8 mouse cellular contexts compared by ENCODE assay signal in the genomic region with DNA sequence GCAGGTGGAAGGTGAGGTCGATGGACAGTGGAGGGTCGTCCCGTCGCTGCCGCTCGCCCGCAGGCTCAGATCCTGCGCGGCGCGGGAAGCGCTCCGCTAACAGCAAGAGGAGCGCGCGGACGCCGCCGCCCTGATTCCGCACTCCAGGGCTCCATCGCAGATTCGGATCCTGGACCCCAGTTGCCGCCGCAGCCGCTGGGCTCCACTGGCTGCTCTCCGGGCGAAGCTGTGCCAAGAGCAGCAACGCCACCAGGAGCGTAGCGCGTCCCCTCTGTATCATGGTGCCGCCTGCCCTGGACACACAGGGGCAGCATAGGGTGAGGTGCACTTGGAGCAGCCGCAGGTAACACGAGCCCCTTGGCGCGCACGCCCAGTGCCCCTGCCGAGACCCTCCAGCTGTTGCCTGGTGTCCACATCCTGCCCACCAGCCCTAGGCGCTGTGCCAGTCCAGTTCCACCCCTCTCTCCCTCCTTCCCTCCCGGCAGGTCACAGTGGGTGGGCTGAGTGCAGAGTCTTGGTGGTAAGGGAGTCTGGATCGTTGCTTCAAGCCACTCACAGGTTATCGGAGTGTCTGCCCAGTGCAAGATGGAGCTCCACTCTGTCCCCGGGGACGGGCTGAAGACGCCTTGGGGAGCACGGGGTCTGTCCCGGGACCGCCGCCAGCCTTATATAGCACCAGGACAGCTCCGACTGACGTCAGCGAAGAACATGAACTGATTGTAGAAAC. TPM values are rescaled to one million over a fixed set of nuclear protein-coding genes. Genes with fewer than 3 reads are reported as not detected.
DNase-seq lines count a peak whose midpoint lies in the region; ATAC-seq and TF ChIP-seq lines count a peak whose summit lies in the region.

A gene (minus strand): TSS at position 589 of the 727 bp plus-strand sequence.

- 0 out of 2 replicates have a peak, but pooled peaks have one; percentile 15 for ATAC-seq in limb, embryonic 12.5 days (ENCODE audit: insufficient number of reproducible peaks, insufficient read depth, low FRiP score, low TSS enrichment, low read depth)

- H3K4me2 ChIP-seq in limb, embryonic 12.5 days = peak within 1 kb of the TSS; percentile 42

- no peak for TF ChIP-seq CTCF in testis, adult 2 months (IDR thresholded peaks at IDR 0.05; ENCODE audit: control insufficient read depth, insufficient read depth, insufficient replicate concordance, low read depth, low read length)

- H3K9ac ChIP-seq in limb, embryonic 12.5 days (replicated peaks) = no peak within 1 kb of the TSS

- 2% methylated on average over 52 of the region's 52 CpGs for WGBS in limb, embryonic 12.5 days

- H3K36me3 ChIP-seq in testis, adult 2 months (ENCODE audit: control insufficient read depth, insufficient read depth, low read length) = no peaks in the 10 kb centered on the region; the same call in 1 of the 2 replicates
- H3K36me3 ChIP-seq in limb, embryonic 12.5 days = peaks cover 12% of the 10 kb centered on the region; the same call in 1 of the 2 replicates

- peak; percentile 26 for DNase-seq in embryo, embryonic 10.5 days (ENCODE audit: low spot score)
- no peak for DNase-seq in embryo, embryonic 10 days (ENCODE audit: low spot score)
- DNase-seq in testis, postnatal 10 days (ENCODE audit: low spot score) = no peak
- DNase-seq in thymus, postnatal 25 days = no peak
- no peak for DNase-seq in Muller cell, postnatal 12 days (ENCODE audit: inconsistent ontology term)
- DNase-seq in layer of hippocampus, adult 9-11 months = no peak

- no peaks in the 10 kb centered on the region for H3K9me3 ChIP-seq in limb, embryonic 12.5 days

- H3K27me3 ChIP-seq in testis, adult 2 months (ENCODE audit: control insufficient read depth, insufficient read depth, low read length) = no peaks in the 10 kb centered on the region; the same call in 1 of the 2 replicates
- peaks cover 67% of the 10 kb centered on the region for H3K27me3 ChIP-seq in limb, embryonic 12.5 days

- TF ChIP-seq POLR2A in testis, adult 2 months (IDR thresholded peaks at IDR 0.05; ENCODE audit: control insufficient read depth, low read depth, low read length) = no peak

- H3K4me3 ChIP-seq in testis, adult 2 months (ENCODE audit: control insufficient read depth, low read depth, low read length) = peak within 1 kb of the TSS; percentile 82
- H3K4me3 ChIP-seq in limb, embryonic 12.5 days (replicated peaks) = peak within 1 kb of the TSS; percentile 27

- H3K4me1 ChIP-seq in testis, adult 2 months (ENCODE audit: control insufficient read depth, insufficient read depth, low read length) = peaks cover 23% of the 10 kb centered on the region
- H3K4me1 ChIP-seq in limb, embryonic 12.5 days (replicated peaks) = peaks cover 21% of the 10 kb centered on the region

- no peak within 1 kb of the TSS; the same call in 1 of the 2 replicates for H3K27ac ChIP-seq in testis, adult 2 months (ENCODE audit: control insufficient read depth, insufficient read depth, low read depth, low read length)
- H3K27ac ChIP-seq in limb, embryonic 12.5 days = no peak within 1 kb of the TSS

RNA-seq across cellular contexts. Expression of the gene that starts here (rescaled TPM):
- polyA plus RNA-seq in testis, adult 2 months (2012; rRNA removed) = 0.57 and 1.4 TPM in 2 replicates
- not detected in 2 replicates for polyA plus RNA-seq in limb, embryonic 12.5 days (2016; fragmentation: Nextera tagmentation; extraction: Ambion mirVana)

Comparison
In these comparisons a context has a peak if more than half of its experiments do, and no peak if none do; other contexts are left out.
1. Peak in ATAC-seq, H3K4me3 ChIP-seq and H3K4me2 ChIP-seq in limb, embryonic 12.5 days; RNA of the gene not detected or under 1 TPM.